Mouse (Mus musculus) cerebellum, adult 9-11 months (tissue): ENCODE measurements around the gene Anapc11.
"Not testable (repeated sequence)": the region's sequence is repeated elsewhere in the genome, so short reads cannot be mapped to it uniquely, and the experiment has no call there.

ENCODE experiments used
- DNase-seq: peaks from one replicate; pipeline ENCODE4 v3.0.0; 2022

The Anapc11 gene

DNA sequence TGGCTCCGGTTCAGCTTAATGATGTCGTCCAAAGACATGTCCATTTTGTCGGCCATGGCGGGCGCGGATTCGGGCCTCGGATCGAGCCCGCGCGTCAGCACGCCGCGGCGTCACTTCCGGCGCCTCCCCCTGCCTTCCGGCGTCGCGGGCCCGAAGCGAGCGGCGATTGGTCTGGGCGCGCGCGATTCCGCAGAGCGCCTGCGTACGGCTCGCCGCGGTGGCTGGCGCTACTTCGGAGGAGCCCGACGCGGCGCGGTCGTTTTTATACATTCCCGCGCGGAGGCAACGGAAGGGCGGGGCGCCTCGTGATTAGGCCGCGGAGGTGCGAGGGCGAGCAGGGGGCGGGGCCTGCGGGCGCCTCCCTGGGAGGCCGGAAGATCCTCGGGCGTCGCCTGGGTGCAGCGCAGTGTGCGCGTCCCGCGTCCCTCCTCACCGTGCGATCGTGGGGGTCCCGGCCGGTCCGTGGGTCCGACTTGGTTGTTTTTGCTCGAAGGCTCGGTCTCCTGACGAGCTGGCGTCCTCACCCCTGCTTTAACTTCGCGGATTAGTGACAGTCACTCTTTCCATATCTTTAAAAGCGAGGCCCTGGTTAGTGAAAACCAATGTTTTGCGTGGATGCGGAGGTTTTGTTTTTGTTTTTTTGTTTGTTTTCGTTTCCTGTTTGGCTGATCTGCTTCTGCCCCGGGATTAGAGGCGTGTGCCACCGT lies at the start of gene Anapc11, which contains the start of gene Alyref:
Gene Anapc11 (plus strand): TSS at position 139 of the 707 bp plus-strand sequence.
Gene Alyref (minus strand): TSS at position 83 of the 707 bp plus-strand sequence.
- DNase-seq: peak; percentile 93

GRCm38 (mm10) chr11:120548786-120549167 lies 49.4 kb upstream of the Anapc11 start:
- DNase-seq: peak; percentile 50

DNA sequence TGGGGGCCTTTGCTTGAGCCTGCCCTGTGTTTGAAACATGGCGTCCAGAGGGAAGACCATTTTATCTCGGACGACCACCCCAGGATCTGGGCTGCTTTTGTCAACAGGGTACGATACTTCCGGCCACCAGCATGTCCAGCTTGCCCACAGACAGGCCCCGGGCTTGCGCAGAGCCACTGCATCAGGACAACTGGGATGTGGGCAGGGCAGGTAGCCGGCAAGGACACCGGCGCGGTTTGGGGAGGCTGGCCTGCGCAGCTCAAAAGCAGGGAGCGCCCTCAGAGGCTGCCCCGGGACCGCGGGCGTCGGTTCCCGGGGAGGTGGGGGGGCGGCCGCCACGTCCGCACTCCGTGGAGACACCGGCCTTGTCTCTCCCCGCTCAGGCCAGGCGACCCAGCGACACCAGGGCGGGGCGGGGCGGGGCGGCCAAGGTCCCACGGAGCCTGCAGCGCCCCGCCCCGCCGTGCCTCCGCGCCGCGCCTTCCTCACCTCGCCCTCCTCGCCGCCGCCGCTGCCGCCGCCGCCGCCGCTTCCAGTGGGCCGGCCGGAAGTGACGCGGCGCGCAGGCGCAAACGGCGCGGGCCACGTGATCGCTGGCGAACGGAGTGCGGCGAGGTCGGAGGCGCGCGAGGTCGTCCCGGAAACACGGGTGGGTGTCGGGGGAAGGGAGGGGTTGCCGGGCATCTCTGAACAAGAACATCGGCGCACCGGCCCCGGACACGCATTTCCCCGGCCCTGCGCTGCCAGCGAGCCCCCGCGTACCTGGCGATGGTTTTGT lies 48.9 kb upstream of the Anapc11 start, which contains the start of gene Mcrip1:
Gene Mcrip1 (minus strand): TSS at position 560 of the 778 bp plus-strand sequence.
- peak; percentile 94 for DNase-seq

- no peak for DNase-seq
These were observed 48.0 kb upstream of the Anapc11 start for GRCm38 (mm10) chr11:120549986-120550809.

- no peak for DNase-seq
These were observed 47.3 kb upstream of the Anapc11 start, which contains the start of gene Ppp1r27 for GRCm38 (mm10) chr11:120550810-120551440. TSS of gene Ppp1r27 (minus strand) at chr11:120551132.

GRCm38 (mm10) chr11:120552736-120553135 lies 45.5 kb upstream of the Anapc11 start:
- DNase-seq: no peak

DNA sequence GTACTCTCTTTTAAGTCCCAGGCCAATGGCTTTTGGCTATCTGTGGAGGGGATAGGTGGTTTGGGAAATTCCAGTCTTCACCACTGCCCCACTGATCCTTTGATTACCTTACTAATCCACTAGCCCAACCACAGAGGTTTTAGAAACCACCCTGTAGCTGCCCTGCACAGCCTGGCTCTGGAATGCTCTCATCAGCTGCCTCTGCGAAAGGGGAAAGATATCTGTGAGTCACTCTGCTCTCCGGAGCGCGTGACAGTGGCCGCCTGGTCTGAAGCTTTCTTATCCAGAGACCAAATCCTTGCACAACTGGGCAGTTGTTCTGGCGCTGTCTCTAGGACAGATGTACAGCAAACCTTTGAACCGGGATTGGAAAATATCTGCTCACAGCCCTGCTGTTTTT lies 43.4 kb upstream of the Anapc11 start:
- DNase-seq: no peak

- DNase-seq: no peak
These were observed 43.0 kb upstream of the Anapc11 start for GRCm38 (mm10) chr11:120555260-120555659.

- DNase-seq: not testable (repeated sequence)
These were observed 39.4 kb upstream of the Anapc11 start for GRCm38 (mm10) chr11:120558843-120559242.

DNA sequence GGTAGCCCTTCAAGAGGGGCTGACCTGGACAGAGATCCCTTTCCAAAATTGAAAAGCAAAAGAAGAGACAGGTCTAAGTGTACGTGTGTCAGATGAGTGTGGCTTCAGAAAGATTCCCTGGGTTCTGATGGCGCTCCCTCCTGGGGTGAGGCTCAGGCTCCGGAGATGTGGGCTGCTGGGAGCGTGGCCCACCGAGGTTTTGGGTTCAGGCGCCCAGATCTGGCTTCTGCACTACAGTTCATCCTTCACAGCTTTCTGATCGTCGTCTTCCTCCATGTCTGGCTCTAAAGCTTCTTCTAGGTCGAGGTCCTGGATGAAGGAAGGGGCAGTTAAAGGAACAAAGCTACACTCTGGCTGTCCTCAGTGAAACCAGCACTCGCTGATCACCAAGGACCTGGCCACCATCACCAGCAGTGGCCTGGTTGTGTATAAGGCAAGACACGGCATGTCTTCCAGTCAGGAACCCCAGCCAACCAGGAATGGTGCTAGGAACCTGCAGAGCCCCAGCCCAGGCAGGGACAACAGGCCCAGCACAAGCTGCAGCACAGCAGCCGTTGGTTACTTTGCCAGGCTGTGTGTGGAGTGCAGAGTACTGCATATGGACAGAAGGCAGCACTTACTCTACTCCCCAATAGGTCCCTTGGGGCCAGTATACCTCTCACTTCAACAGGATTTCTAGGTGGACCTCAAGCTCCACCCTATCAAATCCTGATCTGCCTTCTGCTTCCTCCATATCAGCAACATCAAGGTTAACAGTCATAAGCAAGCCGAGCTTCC lies 37.1 kb upstream of the Anapc11 start:
- DNase-seq: no peak

- no peak for DNase-seq
These were observed 35.3 kb upstream of the Anapc11 start for GRCm38 (mm10) chr11:120562949-120563348.

- no peak for DNase-seq
These were observed 33.1 kb upstream of the Anapc11 start for GRCm38 (mm10) chr11:120565114-120565513.

- no peak for DNase-seq
These were observed 29.9 kb upstream of the Anapc11 start for GRCm38 (mm10) chr11:120568324-120568723.

DNA sequence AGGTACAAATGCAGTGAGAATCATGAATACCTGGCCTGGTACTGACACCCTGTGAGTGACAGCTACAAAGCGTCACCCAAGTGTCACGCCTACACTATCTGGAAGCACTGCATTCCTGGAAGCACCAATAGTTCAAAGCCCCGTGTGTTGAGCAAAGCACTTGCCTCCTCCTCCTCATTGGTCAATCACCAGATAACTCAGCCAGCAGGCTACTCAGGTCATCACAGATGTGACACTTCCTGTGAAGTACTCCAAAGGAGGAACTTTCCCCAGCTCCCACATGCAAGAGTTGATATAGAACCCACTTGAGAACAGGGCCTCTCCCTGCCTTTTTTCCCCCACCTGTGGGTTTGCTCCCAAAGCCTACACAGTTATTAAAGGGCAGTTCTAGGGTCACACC lies 27.1 kb upstream of the Anapc11 start:
- DNase-seq: no peak

GRCm38 (mm10) chr11:120571754-120572416 lies 26.3 kb upstream of the Anapc11 start:
- peak; percentile 47 for DNase-seq

GRCm38 (mm10) chr11:120572417-120572751 lies 25.8 kb upstream of the Anapc11 start:
- DNase-seq: no peak

DNA sequence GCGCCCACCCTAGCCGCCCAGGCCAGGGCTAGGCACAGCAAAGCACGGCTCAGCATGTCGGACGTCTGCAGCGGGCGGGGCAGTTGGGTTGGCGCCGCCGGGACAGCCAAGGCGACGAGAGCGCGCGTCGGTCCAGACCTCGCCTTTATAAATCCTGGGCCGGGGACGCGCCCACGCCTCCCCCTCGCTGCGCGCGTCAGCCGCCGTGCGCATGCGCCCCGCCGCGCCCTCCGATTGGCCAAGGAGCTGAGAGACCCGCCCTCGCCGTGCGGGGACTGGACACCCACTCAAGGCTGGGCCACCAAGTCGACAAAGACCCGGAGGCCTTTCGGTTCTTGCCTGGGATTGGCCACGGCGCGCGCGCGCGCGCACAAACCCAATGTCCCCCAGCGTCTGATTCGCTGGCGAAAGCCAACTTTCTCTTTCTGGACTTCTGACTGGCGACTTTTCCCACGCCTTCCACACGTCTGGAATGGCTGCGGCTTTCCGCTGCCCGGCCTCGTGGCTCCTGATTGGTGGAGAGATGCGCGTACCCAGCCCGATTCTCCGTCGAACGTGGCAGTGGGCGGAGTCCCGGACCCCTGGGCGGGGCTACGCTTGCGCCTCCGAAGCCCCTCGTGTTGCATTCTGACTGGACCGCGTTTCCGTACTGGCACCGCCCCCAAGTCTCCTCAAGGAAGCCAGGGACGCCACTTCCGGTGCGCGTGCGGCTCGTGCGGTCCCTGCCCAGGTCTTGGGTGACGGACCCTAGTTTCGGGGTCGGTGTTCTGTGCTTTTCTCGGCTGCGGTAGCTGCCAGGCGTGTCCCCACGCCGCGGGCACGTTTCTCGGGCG lies 25.3 kb upstream of the Anapc11 start, which contains the start of gene P4hb:
Gene P4hb (minus strand): TSS at position 502 of the 833 bp plus-strand sequence.
- DNase-seq: peak; percentile 100

DNA sequence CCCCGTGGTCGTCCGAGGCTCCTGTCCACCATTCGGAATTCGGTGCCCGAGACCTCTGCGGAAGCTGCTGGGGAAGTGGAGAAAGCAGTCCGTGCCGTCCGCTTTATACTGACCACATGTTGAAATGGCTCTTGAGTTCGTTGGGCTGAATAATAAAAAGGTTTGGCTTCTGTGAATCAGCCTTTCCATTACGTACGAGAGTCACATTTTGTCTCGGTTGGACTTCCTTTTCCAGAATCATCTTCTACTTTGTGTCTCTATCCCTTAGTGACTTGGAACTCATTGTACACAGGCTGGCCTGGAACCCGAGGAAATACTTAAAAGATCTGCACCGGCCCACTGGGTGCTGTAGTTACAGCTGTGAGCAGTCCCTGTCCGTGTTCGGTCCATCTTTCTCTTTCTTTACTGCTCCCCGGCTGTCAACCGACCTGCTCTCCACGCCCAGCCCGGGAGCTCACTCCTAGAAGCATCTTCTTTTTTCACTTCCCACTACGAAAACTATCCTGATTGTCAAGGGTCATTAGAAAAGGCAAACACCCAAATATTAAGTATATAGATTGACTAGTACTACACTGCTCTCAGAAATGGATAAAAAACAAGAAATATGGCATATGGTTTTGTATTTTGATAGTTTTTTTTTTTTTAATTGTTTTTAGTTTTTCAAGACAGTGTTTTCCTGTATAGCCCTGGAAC lies 24.5 kb upstream of the Anapc11 start:
- DNase-seq: no peak

GRCm38 (mm10) chr11:120574278-120574600 lies 24.0 kb upstream of the Anapc11 start:
- DNase-seq: no peak

- DNase-seq: no peak
These were observed 23.2 kb upstream of the Anapc11 start for GRCm38 (mm10) chr11:120575046-120575445.
